Mouse (Mus musculus) heart, embryonic 16.5 days (tissue): ENCODE results near the gene Lrp10. TPM values are rescaled to one million over a fixed set of nuclear protein-coding genes. Genes with fewer than 3 reads are reported as not detected.

Experiments used
- ATAC-seq: fragments of 200-750 bp; cut with Nextera tagmentation; replicated peaks from 2 replicates; pipeline ENCODE4 v1.8.0; 2017; ENCODE audit warnings: moderate number of reproducible peaks; ENCODE audit not compliant: insufficient read depth, low FRiP score; ENCODE audit errors: extremely low read depth
- H3K27ac ChIP-seq: fragments of 300-500 bp; sonication (generic); 2 replicates; pipeline ENCODE4 v1.5.1; 2014; ENCODE audit warnings: mild to moderate bottlenecking, low read length, control low read depth, moderate library complexity
- H3K27me3 ChIP-seq: fragments of 300-500 bp; sonication (generic); 2 replicates; pipeline ENCODE4 v1.6.1; 2014; ENCODE audit warnings: low read length, mixed read lengths; ENCODE audit not compliant: control insufficient read depth, insufficient read depth
- H3K36me3 ChIP-seq: fragments of 300-500 bp; sonication (generic); 2 replicates; pipeline ENCODE4 v1.6.1; 2014; ENCODE audit not compliant: control insufficient read depth, insufficient read depth
- H3K4me1 ChIP-seq: fragments of 300-500 bp; sonication (generic); 2 replicates; pipeline ENCODE4 v1.6.1; 2014; ENCODE audit warnings: low read length, mixed read lengths; ENCODE audit not compliant: control insufficient read depth, insufficient read depth
- H3K4me2 ChIP-seq: fragments of 300-500 bp; sonication (generic); 2 replicates; pipeline ENCODE4 v1.6.1; 2014; ENCODE audit warnings: low read depth, mild to moderate bottlenecking, control low read depth, low read length
- H3K4me3 ChIP-seq: fragments of 300-500 bp; sonication (generic); 2 replicates; pipeline ENCODE4 v1.5.1; 2014; ENCODE audit warnings: mild to moderate bottlenecking, control low read depth, low read length
- H3K9ac ChIP-seq: fragments of 300-500 bp; sonication (generic); 2 replicates; pipeline ENCODE4 v1.6.1; 2014; ENCODE audit warnings: low read length, control low read depth
- H3K9me3 ChIP-seq: fragments of 300-500 bp; sonication (generic); replicated peaks from 2 replicates; pipeline ENCODE4 v1.6.1; 2016; ENCODE audit warnings: low read length; ENCODE audit not compliant: control insufficient read depth
- WGBS: fragments of 180-500 bp; shearing (Covaris S2); extraction: QIAGEN DNeasy Blood & Tissue Kit; methylation state at CpG from one replicate; pipeline ENCODE4 v1.1.7; 2014; 5-methylcytosine and 5-hydroxymethylcytosine counted together
- polyA plus RNA-seq: library from polyadenylated mRNA; unstranded; fragments of >200 nt; fragmentation: Nextera tagmentation; extraction: Ambion mirVana; gene quantifications from 2 replicates; pipeline ENCODE4 v1.2.1, GENCODE M21; 2015

Gene Lrp10
- polyA plus RNA-seq, 1 experiment from 2014 or later = 45.8 TPM

DNA sequence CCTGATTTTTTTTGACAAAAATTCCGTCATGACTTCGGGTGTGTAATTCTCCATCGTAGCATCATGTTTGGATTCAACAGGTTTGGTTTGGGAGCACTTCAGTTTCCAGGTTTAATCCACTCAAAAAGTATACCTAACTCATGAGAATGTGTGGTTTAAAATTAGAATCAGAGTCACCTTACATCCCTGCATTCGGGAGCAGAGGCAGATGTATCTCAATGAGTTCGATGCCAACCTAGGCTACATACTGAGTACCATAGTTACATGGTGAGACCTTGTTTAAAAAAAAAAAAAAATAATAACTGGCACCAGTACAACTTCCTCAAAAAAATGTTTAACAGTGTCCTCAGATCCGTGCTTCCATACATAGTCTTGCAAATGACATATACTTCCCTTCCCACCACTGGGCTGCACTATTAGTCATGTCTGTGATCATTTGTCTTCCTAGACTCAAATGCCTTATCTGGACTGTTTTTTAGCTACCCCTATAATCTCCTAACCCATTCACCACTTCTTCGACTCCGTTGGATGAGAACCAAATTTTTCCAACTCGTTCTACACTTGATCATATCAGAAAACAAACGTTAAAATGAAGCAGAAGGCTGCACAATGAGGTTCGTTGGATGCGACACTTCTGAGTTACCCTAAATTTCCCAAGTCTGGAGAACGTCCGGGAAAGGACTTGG is 37.8 kb upstream of the Lrp10 start:
- ATAC-seq = no peak; the same call in 1 of the 2 replicates
- peak overlapping the region; percentile 73 for H3K4me3 ChIP-seq
- H3K9ac ChIP-seq = peak overlapping the region; percentile 88
- H3K27ac ChIP-seq = peak overlapping the region; percentile 91
- no peaks in the 10 kb centered on the region for H3K9me3 ChIP-seq
- no peaks in the 10 kb centered on the region for H3K27me3 ChIP-seq
- WGBS = 30% methylated on average over 14 of the region's 14 CpGs
- peak overlapping the region; percentile 73 for H3K4me2 ChIP-seq
- peaks cover 5% of the 10 kb centered on the region for H3K36me3 ChIP-seq
- H3K4me1 ChIP-seq = peaks cover 25% of the 10 kb centered on the region

DNA sequence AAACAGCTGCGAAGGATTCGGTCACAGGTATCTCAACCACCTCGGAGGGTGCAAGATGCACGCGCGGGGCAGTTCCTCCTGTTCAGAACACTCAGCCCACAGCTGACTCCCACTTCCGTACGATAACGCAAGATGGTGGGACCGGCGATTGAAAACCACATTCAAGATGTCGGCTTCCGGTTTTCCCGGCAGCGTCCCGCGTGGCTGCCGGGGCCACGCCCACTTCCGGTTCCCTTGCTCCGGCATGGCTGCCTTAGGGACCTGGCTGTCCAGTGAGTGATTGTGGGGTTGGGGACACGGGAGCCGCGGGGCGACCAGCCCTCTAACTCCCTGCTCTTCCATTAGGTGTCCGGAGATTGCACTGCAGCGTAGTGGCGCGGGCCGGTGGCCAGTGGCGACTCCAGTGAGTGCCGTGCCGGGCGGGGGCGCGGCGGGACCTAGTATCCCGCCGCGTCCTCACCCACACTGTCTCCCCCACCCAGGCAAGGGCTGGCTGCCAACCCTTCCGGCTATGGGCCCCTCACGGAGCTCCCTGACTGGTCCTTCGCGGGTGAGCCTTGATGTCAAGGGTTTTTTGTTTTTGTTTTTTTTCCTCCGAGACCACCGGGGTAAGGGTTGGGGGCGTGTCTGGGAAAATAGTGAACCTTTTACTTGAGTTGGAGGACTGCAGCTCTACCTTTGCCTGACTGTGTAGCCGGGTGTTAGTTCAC is 37.1 kb upstream of the Lrp10 start, which contains the start of gene Mrpl52:
Gene Mrpl52, plus strand, starts transcription at position 221 of the 710 bp plus-strand sequence.
- peak within 1 kb of the TSS; percentile 73 for H3K4me3 ChIP-seq
- no peaks in the 10 kb centered on the region for H3K9me3 ChIP-seq
- peaks cover 5% of the 10 kb centered on the region for H3K36me3 ChIP-seq
- WGBS = under 1% methylated on average over 48 of the region's 48 CpGs
- peaks cover 25% of the 10 kb centered on the region for H3K4me1 ChIP-seq
- H3K27me3 ChIP-seq = no peaks in the 10 kb centered on the region
- H3K4me2 ChIP-seq = peak within 1 kb of the TSS; percentile 73
- H3K27ac ChIP-seq = peak within 1 kb of the TSS; percentile 91
- H3K9ac ChIP-seq = peak within 1 kb of the TSS; percentile 88
- peak; percentile 53 for ATAC-seq

GRCm38 (mm10) chr14:54427696-54428095 is 36.2 kb upstream of the Lrp10 start:
- 88% methylated on average over 7 of the region's 7 CpGs for WGBS

DNA sequence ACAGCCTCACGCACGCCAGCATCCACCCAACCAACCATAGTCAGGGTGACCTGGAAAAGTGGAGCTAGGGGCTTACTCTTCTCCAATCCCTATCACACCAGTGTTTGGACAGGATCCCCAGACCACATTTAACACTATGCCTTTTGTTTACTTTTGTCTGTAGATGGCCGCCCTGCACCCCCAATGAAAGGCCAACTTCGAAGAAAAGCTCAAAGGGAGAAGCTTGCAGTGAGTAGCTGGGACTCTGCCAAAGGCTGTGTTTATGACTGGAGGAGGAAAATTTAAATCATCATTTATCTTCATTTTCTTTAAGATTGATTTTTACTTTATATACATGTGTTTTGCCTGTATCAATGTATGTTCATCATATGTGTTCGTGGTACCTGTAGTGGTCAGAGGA is 35.5 kb upstream of the Lrp10 start:
- WGBS = 86% methylated on average over 5 of the region's 5 CpGs

More at GRCm38 (mm10) chr14:54427696-54428095, 36.2 kb upstream of the Lrp10 start:
- no peaks in the 10 kb centered on the region for H3K27me3 ChIP-seq
- ATAC-seq = no peak
- peak overlapping the region; percentile 73; the same call in 1 of the 2 replicates for H3K4me3 ChIP-seq
- H3K27ac ChIP-seq = no peak overlapping the region
- H3K9ac ChIP-seq = no peak overlapping the region
- peaks cover 5% of the 10 kb centered on the region for H3K36me3 ChIP-seq
- peaks cover 25% of the 10 kb centered on the region for H3K4me1 ChIP-seq
- no peaks in the 10 kb centered on the region for H3K9me3 ChIP-seq
- peak overlapping the region; percentile 73 for H3K4me2 ChIP-seq

DNA sequence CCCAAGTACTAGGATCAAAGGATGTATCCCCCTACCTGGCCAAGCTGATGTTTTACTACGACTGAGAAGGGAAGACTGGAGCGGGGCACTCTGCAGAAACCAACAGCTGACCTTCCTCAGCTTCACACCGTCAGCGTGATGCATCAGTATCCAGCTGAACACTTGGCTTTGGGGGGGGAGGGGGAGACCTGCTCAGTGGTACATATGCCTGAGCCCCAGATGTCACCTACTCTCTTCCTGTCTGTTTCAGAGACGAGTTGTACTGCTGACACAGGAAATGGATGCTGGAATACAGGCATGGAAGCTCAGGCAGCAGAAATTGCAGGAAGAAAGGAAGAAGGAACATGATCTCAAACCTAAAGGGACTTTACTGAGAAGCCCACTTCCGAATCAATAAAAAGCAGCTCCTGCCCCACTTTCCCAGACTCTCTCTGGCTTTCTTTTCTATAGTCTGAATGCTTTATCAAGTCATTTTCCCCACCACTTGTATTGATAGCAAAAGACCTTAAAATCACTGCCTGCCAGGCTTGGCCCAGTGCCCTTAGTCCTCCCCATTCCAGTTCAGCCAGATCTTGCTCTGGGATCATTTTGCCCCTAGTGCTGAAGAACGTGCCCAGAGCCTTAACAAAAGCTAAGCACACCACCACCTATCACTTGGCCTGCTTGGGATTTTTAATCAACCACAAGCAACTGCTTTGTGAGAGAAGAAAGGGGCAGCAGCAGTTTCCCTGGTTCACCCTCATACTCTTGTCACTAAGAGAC is 34.4 kb upstream of the Lrp10 start:
- H3K4me2 ChIP-seq = peak overlapping the region; percentile 80; the same call in 1 of the 2 replicates
- peaks cover 5% of the 10 kb centered on the region for H3K36me3 ChIP-seq
- ATAC-seq = no peak
- WGBS = 38% methylated on average over 7 of the region's 7 CpGs
- H3K27ac ChIP-seq = peak overlapping the region; percentile 96
- no peaks in the 10 kb centered on the region for H3K9me3 ChIP-seq
- H3K9ac ChIP-seq = peak overlapping the region; percentile 97
- peaks cover 41% of the 10 kb centered on the region for H3K4me1 ChIP-seq
- H3K27me3 ChIP-seq = no peaks in the 10 kb centered on the region
- no peak overlapping the region for H3K4me3 ChIP-seq

More for the DNA sequence above, 35.5 kb upstream of the Lrp10 start:
- no peak for ATAC-seq
- no peak overlapping the region for H3K9ac ChIP-seq
- peaks cover 5% of the 10 kb centered on the region for H3K36me3 ChIP-seq
- no peak overlapping the region for H3K4me3 ChIP-seq
- H3K27ac ChIP-seq = no peak overlapping the region
- H3K4me2 ChIP-seq = no peak overlapping the region
- no peaks in the 10 kb centered on the region for H3K27me3 ChIP-seq
- H3K9me3 ChIP-seq = no peaks in the 10 kb centered on the region
- peaks cover 31% of the 10 kb centered on the region for H3K4me1 ChIP-seq

DNA sequence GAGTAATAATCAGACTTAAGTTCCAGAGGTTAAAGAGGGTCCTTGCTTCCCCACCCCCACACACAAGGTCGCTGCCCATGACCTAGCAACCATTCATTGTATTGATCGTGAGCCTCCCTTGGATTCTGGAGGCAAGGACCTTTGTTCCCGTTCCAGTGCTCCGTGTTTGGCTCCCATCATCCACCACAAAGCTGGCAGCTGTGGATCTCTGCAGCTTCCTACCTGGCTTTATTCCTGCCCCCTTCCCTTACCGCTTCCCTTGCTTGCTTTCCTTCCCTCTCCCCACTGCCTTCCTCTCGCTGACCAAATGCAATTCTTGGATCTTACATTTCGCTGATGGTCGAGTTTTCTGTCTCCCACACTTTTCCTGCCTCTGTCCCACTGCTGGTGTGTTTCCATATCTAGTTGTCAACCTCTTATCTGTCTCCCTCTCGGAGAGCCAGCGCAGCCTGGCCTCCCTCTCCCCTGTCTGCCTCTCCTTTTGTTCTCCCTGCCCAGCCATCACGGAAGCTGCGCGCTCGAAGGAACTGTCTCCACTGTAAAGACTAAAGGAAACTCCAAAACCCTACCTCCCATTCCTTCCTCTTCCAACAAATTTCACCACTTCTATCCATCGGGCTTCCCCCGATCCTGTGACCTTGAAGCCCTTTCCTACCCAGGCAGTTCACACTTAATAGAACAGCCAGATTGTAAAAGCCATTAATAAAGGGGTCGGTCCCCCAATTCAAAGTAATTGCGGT is 33.4 kb upstream of the Lrp10 start:
- Histone ChIP-seq H3K36me3 (peaks cover 5% of the 10 kb centered on the region), H3K9me3 (no peaks in the 10 kb centered on the region), H3K27me3 (no peaks in the 10 kb centered on the region), H3K4me1 (peaks cover 41% of the 10 kb centered on the region), H3K4me3 (peak overlapping the region; percentile 83), H3K9ac (peak overlapping the region; percentile 97), H3K4me2 (peak overlapping the region; percentile 80), H3K27ac (peak overlapping the region; percentile 96)
- no peak for ATAC-seq
- 5% methylated on average over 18 of the region's 18 CpGs for WGBS

DNA sequence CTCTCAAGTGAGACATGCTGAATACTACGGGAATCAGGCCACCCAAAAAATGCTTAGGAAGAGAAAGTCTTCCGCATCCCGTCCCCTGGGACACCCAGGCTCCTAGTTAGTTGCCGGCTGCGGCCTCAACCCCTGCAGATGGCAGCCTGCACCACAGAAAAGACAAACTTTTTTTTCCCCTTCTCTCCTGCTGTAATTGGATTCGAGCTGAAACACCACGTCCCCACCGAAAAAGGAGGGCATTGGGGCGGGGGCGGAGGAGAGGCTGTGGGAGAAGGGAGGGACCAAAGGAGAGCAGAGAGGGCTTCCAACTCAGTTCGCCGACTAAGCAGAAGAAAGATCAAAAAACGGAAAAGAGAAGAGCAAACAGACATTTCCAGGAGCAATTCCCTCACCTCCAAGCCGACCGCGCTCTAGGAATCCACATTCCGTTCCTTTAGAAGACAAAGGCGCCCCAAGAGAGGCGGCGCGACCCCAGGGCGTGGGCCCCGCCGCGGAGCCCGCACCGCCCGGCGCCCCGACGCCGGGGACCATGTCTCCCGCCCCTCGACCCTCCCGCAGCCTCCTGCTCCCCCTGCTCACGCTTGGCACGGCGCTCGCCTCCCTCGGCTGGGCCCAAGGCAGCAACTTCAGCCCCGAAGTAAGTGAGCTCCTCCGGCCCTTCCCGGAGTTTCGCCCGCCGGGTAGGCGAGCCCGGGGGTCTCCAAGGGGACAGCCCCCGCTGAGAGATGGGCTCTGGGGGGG is 32.4 kb upstream of the Lrp10 start, which contains the start of gene Mmp14:
Gene Mmp14, plus strand, starts transcription at position 279 of the 744 bp plus-strand sequence.
- peak; percentile 51 for ATAC-seq
- Histone ChIP-seq H3K9me3 (no peaks in the 10 kb centered on the region), H3K4me1 (peaks cover 36% of the 10 kb centered on the region), H3K4me3 (peak within 1 kb of the TSS; percentile 83), H3K36me3 (peaks cover 5% of the 10 kb centered on the region), H3K27me3 (no peaks in the 10 kb centered on the region), H3K27ac (peak within 1 kb of the TSS; percentile 96), H3K9ac (peak within 1 kb of the TSS; percentile 97), H3K4me2 (peak within 1 kb of the TSS; percentile 80)
- WGBS = under 1% methylated on average over 49 of the region's 49 CpGs
